Mouse (Mus musculus): ENCODE results near the gene Mr1. TPM values are rescaled to one million over a fixed set of nuclear protein-coding genes. Genes with fewer than 3 reads are reported as not detected.
A peak's percentile ranks its signal among the peaks of the same experiment; 100 is the strongest.

The Mr1 gene
- 4.2 and 4.3 TPM in 2 replicates for polyA plus RNA-seq (2015; fragmentation: Nextera tagmentation; extraction: Ambion mirVana)

DNA sequence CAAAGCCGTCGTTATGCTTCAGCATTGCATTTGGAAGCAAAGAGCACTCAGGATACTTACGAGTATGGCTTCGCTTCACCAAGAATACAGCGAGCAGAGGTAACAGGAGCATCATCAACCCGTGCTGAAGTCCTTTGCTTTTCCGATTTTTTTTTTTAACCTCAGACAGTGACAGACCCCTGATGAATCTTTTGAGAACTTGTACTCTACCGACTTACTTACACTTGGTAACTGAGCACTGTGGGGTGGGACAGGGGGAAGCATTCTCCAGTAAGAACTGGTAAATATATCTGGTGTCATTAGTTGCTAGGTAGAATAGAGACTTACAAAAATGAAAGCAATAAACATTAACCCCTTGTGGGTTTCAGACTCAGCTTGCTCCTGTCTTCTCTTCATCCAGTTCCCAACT, at the start of gene Mr1:
TSS of gene Mr1 (minus strand) at position 243 of the 409 bp plus-strand sequence.
- no peaks in the 10 kb centered on the region for H3K9me3 ChIP-seq (ENCODE audit: control insufficient read depth, low read length)
- 14% methylated on average over 8 of the region's 8 CpGs for WGBS
- H3K4me3 ChIP-seq (ENCODE audit: low read depth, low read length): peak within 1 kb of the TSS; percentile 52
- TF ChIP-seq CTCF (IDR thresholded peaks at IDR 0.05; ENCODE audit: low read depth) (no peak), EP300 (optimal IDR thresholded peaks at IDR 0.05) (no peak)
- ATAC-seq (ENCODE audit: low FRiP score, low TSS enrichment) (peak; percentile 93), DNase-seq (ENCODE audit: low spot score) (peak; percentile 34)
- peak within 1 kb of the TSS; percentile 65 for H3K4me2 ChIP-seq (replicated peaks; ENCODE audit: low read depth)
- peak within 1 kb of the TSS; percentile 61 for H3K9ac ChIP-seq (ENCODE audit: low read length)
- H3K36me3 ChIP-seq (ENCODE audit: control insufficient read depth, insufficient read depth, low read length): no peaks in the 10 kb centered on the region
- H3K27ac ChIP-seq (replicated peaks): peak within 1 kb of the TSS; percentile 84
- no peaks in the 10 kb centered on the region for H3K4me1 ChIP-seq (replicated peaks; ENCODE audit: control insufficient read depth, insufficient read depth)
- H3K27me3 ChIP-seq (ENCODE audit: control insufficient read depth, insufficient read depth, low read length): no peaks in the 10 kb centered on the region

DNA sequence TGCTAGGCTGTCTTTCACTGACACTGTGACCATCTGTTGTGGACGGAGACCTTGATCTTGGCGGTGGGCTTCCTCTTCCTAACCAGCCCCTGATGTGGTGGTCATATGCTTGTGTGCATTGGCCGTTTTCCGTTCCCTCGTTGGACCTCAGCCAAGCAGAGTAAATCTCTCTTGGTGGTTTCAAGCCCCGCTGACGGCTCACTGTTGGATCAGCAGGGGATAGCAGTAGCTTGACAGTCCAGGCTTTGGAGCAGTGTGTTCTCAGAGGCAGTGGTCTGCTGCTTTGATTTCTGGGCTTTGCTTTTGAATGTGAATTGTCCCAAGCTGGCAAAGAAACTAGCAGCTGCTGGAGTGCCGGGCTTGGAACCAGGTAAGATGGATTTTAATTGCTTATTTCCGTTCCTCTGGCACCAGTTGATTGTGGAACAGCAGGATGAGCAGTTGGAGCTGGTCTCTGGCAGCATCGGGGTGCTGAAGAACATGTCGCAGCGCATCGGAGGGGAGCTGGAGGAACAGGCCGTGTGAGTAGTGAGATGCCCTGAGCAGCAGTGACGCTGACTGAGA, 46.3 kb upstream of the Mr1 start:
- H3K4me3 ChIP-seq (ENCODE audit: low read depth, low read length): no peak overlapping the region
- no peak for TF ChIP-seq EP300 (optimal IDR thresholded peaks at IDR 0.05)
- no peak for TF ChIP-seq CTCF (IDR thresholded peaks at IDR 0.05; ENCODE audit: low read depth)
- no peak overlapping the region for H3K9ac ChIP-seq (ENCODE audit: low read length)
- ATAC-seq (ENCODE audit: low FRiP score, low TSS enrichment) (no peak), DNase-seq (ENCODE audit: low spot score) (no peak)
- H3K27ac ChIP-seq (replicated peaks): no peak overlapping the region
- no peaks in the 10 kb centered on the region for H3K9me3 ChIP-seq (ENCODE audit: control insufficient read depth, low read length)
- 59% methylated on average over 15 of the region's 15 CpGs for WGBS
- no peaks in the 10 kb centered on the region for H3K36me3 ChIP-seq (ENCODE audit: control insufficient read depth, insufficient read depth, low read length)
- H3K4me2 ChIP-seq (replicated peaks; ENCODE audit: low read depth): no peak overlapping the region
- no peaks in the 10 kb centered on the region; the same call in 1 of the 2 replicates for H3K4me1 ChIP-seq (replicated peaks; ENCODE audit: control insufficient read depth, insufficient read depth)
- no peaks in the 10 kb centered on the region for H3K27me3 ChIP-seq (ENCODE audit: control insufficient read depth, insufficient read depth, low read length)

DNA sequence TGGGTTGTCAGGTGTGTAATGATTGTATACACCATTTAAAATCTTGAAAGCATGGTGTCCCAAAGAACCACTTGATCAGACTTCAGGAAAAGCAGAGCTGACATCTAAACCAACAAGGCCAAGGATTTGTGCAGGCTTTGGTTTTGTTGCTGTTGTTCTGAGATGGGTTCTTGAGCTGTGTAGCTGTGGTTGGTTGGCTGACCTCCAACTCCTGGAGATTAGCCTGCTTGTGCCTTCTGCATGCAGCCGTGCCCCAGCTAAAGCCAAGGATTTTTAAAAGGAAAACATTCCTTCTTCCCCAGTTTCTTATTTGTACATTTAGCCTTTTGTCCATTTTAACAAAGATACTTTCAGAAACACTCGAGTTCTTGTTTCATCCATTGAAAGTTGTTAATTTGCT, 45.1 kb upstream of the Mr1 start:
- no peak for TF ChIP-seq EP300 (optimal IDR thresholded peaks at IDR 0.05)
- TF ChIP-seq CTCF (IDR thresholded peaks at IDR 0.05; ENCODE audit: low read depth): no peak
- no peaks in the 10 kb centered on the region for H3K27me3 ChIP-seq (ENCODE audit: control insufficient read depth, insufficient read depth, low read length)
- no peaks in the 10 kb centered on the region for H3K36me3 ChIP-seq (ENCODE audit: control insufficient read depth, insufficient read depth, low read length)
- DNase-seq (ENCODE audit: low spot score) (peak; percentile 20), ATAC-seq (ENCODE audit: low FRiP score, low TSS enrichment) (no peak; the same call in 1 of the 2 replicates)
- no peak overlapping the region for H3K4me2 ChIP-seq (replicated peaks; ENCODE audit: low read depth)
- H3K9ac ChIP-seq (ENCODE audit: low read length): no peak overlapping the region
- no peak overlapping the region for H3K27ac ChIP-seq (replicated peaks)
- H3K4me1 ChIP-seq (replicated peaks; ENCODE audit: control insufficient read depth, insufficient read depth): no peaks in the 10 kb centered on the region; the same call in 1 of the 2 replicates
- no peak overlapping the region for H3K4me3 ChIP-seq (ENCODE audit: low read depth, low read length)
- 32% methylated on average over 2 of the region's 2 CpGs for whole genome bisulfite sequencing
- H3K9me3 ChIP-seq (ENCODE audit: control insufficient read depth, low read length): no peaks in the 10 kb centered on the region

DNA sequence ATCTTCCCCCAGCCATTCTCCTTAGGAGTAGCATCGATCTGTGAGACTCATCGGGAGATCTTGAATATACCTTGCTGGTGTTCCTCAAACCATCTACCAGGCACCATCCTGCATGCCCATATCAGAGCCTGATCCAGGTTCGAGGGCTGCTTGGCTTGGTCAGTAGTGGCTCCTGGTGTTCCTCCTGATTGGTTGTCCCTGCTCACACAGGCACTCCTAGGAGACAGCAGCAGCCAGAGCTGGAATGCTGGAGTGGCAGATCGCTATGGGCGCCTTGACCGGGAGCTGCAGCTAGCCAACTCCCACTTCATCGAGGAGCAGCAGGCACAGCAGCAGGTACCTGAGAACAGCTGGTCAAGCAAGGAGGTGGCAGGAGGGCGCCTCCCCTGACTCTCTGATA, 44.6 kb upstream of the Mr1 start:
- peak; percentile 33 for DNase-seq (ENCODE audit: low spot score)

DNA sequence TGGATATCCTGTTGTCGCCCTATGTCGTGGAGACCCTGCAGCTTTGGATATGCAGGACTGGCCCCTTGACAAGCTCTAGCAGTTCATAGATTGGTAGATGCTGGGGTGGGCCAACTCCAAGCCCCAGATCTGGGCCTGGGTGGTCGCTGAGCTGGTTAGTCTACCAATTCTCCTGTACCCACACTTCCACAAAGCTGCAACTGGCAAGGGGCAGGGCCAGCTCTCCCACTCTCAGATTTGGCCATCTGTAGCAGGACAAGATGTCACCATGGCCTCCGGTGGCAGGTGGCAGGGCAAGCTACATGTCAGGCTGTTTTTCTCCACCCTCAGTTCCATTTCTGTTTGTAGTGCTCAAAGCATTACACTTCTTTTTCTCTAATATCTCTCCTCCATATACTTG, 42.0 kb upstream of the Mr1 start:
- ATAC-seq (ENCODE audit: low FRiP score, low TSS enrichment) (no peak), DNase-seq (ENCODE audit: low spot score) (no peak)
- Histone ChIP-seq H3K27me3 (ENCODE audit: control insufficient read depth, insufficient read depth, low read length) (no peaks in the 10 kb centered on the region), H3K9ac (ENCODE audit: low read length) (no peak overlapping the region), H3K36me3 (ENCODE audit: control insufficient read depth, insufficient read depth, low read length) (no peaks in the 10 kb centered on the region), H3K4me1 (replicated peaks; ENCODE audit: control insufficient read depth, insufficient read depth) (no peaks in the 10 kb centered on the region; the same call in 1 of the 2 replicates), H3K27ac (replicated peaks) (no peak overlapping the region), H3K9me3 (ENCODE audit: control insufficient read depth, low read length) (no peaks in the 10 kb centered on the region), H3K4me2 (replicated peaks; ENCODE audit: low read depth) (no peak overlapping the region), H3K4me3 (ENCODE audit: low read depth, low read length) (no peak overlapping the region)
- TF ChIP-seq EP300 (optimal IDR thresholded peaks at IDR 0.05) (no peak), CTCF (IDR thresholded peaks at IDR 0.05; ENCODE audit: low read depth) (no peak)
- WGBS: 92% methylated on average over 4 of the region's 4 CpGs

More for the DNA sequence above, 44.6 kb upstream of the Mr1 start:
- Histone ChIP-seq H3K4me1 (replicated peaks; ENCODE audit: control insufficient read depth, insufficient read depth) (no peaks in the 10 kb centered on the region; the same call in 1 of the 2 replicates), H3K4me3 (ENCODE audit: low read depth, low read length) (no peak overlapping the region), H3K27ac (replicated peaks) (no peak overlapping the region), H3K9me3 (ENCODE audit: control insufficient read depth, low read length) (no peaks in the 10 kb centered on the region), H3K4me2 (replicated peaks; ENCODE audit: low read depth) (no peak overlapping the region), H3K36me3 (ENCODE audit: control insufficient read depth, insufficient read depth, low read length) (no peaks in the 10 kb centered on the region), H3K27me3 (ENCODE audit: control insufficient read depth, insufficient read depth, low read length) (no peaks in the 10 kb centered on the region), H3K9ac (ENCODE audit: low read length) (no peak overlapping the region)
- WGBS: 77% methylated on average over 8 of the region's 8 CpGs
- TF ChIP-seq CTCF (IDR thresholded peaks at IDR 0.05; ENCODE audit: low read depth) (no peak), EP300 (optimal IDR thresholded peaks at IDR 0.05) (no peak)
- ATAC-seq (ENCODE audit: low FRiP score, low TSS enrichment): peak; percentile 24; the same call in 1 of the 2 replicates

DNA sequence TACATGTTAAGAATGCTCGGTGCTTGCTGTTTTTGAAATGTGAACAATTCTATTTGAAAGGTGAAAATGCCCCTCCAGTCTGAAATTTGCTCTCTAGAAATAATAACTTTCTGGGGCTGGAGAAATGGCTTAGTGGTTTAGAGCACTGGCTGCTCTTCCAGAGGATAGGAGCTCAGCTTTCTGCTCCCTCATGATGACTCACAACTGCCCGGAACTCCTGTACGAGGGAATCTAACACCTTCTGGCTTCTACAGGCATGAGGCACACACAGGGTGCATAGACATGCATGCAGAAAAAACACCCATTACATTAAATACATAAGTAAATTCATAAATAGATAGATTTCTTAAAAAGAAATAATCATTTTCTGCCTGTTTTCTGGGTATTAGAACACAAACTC, 37.6 kb upstream of the Mr1 start:
- DNase-seq (ENCODE audit: low spot score) (no peak), ATAC-seq (ENCODE audit: low FRiP score, low TSS enrichment) (no peak)
- Histone ChIP-seq H3K9me3 (ENCODE audit: control insufficient read depth, low read length) (no peaks in the 10 kb centered on the region), H3K36me3 (ENCODE audit: control insufficient read depth, insufficient read depth, low read length) (no peaks in the 10 kb centered on the region; the same call in 1 of the 2 replicates), H3K27me3 (ENCODE audit: control insufficient read depth, insufficient read depth, low read length) (no peaks in the 10 kb centered on the region), H3K4me2 (replicated peaks; ENCODE audit: low read depth) (no peak overlapping the region), H3K4me3 (ENCODE audit: low read depth, low read length) (no peak overlapping the region), H3K4me1 (replicated peaks; ENCODE audit: control insufficient read depth, insufficient read depth) (no peaks in the 10 kb centered on the region), H3K27ac (replicated peaks) (no peak overlapping the region), H3K9ac (ENCODE audit: low read length) (no peak overlapping the region)
- WGBS: 68% methylated on average over 3 of the region's 3 CpGs
- TF ChIP-seq EP300 (optimal IDR thresholded peaks at IDR 0.05) (no peak), CTCF (IDR thresholded peaks at IDR 0.05; ENCODE audit: low read depth) (no peak)
